Mouse (Mus musculus) liver, adult 2 months (tissue): ENCODE results near the gene Dusp1.

Source experiments
- CTCF ChIP-seq: fragments of 200-500 bp; IDR thresholded peaks from 2 replicates; pipeline ENCODE4 v1.5.1; 2011; ENCODE audit warnings: low read depth, low read length, control low read depth
- POLR2A ChIP-seq: fragments of 200-500 bp; IDR thresholded peaks from 2 replicates; pipeline ENCODE4 v1.6.1; 2011; ENCODE audit warnings: low read length, control low read depth; ENCODE audit not compliant: insufficient read depth; ENCODE audit errors: extremely low read depth

DNA sequence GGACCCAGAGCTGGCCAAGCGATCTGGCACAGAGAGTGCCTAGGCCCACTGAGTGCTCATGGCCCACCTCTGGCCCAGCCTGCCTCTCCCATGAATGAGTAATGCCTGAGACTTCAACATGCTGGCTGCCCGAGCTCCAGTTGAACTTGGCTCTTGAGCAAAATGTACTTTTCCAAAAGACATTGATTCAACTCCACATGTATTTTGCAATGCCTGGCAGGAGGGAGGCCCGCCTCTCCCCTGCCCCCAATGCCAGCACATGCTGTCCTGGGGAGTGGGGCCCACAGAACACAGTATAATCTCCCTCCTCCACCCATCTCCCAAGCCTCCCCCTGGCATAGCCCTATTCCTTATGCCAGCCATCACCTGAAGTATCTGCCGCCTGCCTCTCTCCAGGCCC, 30.6 kb upstream of the Dusp1 start:
- TF ChIP-seq POLR2A: no peak
- no peak for TF ChIP-seq CTCF
